Mouse (Mus musculus): ENCODE measurements at regions not wholly inside any gene's neighbourhood (a gene's known extent, or its start where the extent isn't known, plus 50 kb on each side); places are given as distances from the start of the nearest gene placed in this dataset.

GRCm38 (mm10) chr4:26101881-26102459 lies 244.7 kb downstream of the Manea start:
- Histone ChIP-seq H3K9ac (no peak overlapping the region), H3K4me3 (ENCODE audit: low read depth, low read length) (no peak overlapping the region), H3K27me3 (ENCODE audit: insufficient read depth, low read length) (no peaks in the 10 kb centered on the region), H3K9me3 (ENCODE audit: low read length) (no peaks in the 10 kb centered on the region), H3K4me1 (ENCODE audit: insufficient read depth) (no peaks in the 10 kb centered on the region), H3K27ac (ENCODE audit: low read depth, low read length) (no peak overlapping the region), H3K4me2 (ENCODE audit: low read depth) (no peak overlapping the region), H3K36me3 (ENCODE audit: insufficient read depth) (no peaks in the 10 kb centered on the region)
- DNase-seq (peak; percentile 1), ATAC-seq (no peak)
- 70% methylated on average over 3 of the region's 3 CpGs for WGBS
- TF ChIP-seq CTCF (IDR thresholded peaks at IDR 0.05; ENCODE audit: low read depth) = no peak

GRCm38 (mm10) chr4:26070606-26071005 lies 270.6 kb upstream of the Fut9 start:
- no peak overlapping the region for H3K27ac ChIP-seq (ENCODE audit: low read depth, low read length)
- H3K9me3 ChIP-seq (ENCODE audit: low read length) = no peaks in the 10 kb centered on the region
- ATAC-seq (peak; percentile 38; the same call in 1 of the 2 replicates), DNase-seq (no peak)
- H3K4me1 ChIP-seq (ENCODE audit: insufficient read depth) = no peaks in the 10 kb centered on the region
- no peaks in the 10 kb centered on the region for H3K36me3 ChIP-seq (ENCODE audit: insufficient read depth)
- H3K9ac ChIP-seq = no peak overlapping the region
- no peaks in the 10 kb centered on the region for H3K27me3 ChIP-seq (ENCODE audit: insufficient read depth, low read length)
- TF ChIP-seq CTCF (IDR thresholded peaks at IDR 0.05; ENCODE audit: low read depth) = no peak
- no peak overlapping the region for H3K4me3 ChIP-seq (ENCODE audit: low read depth, low read length)
- no peak overlapping the region for H3K4me2 ChIP-seq (ENCODE audit: low read depth)

GRCm38 (mm10) chr4:26069452-26069851 lies 269.4 kb upstream of the Fut9 start:
- ATAC-seq = no peak
- Histone ChIP-seq H3K4me1 (ENCODE audit: insufficient read depth) (no peaks in the 10 kb centered on the region), H3K9me3 (ENCODE audit: low read length) (no peaks in the 10 kb centered on the region), H3K4me2 (ENCODE audit: low read depth) (no peak overlapping the region), H3K27ac (ENCODE audit: low read depth, low read length) (no peak overlapping the region), H3K9ac (no peak overlapping the region), H3K27me3 (ENCODE audit: insufficient read depth, low read length) (no peaks in the 10 kb centered on the region), H3K36me3 (ENCODE audit: insufficient read depth) (no peaks in the 10 kb centered on the region), H3K4me3 (ENCODE audit: low read depth, low read length) (no peak overlapping the region)
- no peak for DNase-seq
- WGBS = 93% methylated on average over 2 of the region's 2 CpGs
- TF ChIP-seq CTCF (IDR thresholded peaks at IDR 0.05; ENCODE audit: low read depth) = no peak

Data from forebrain, postnatal 0 days (tissue).